Mouse (Mus musculus): ENCODE data around the gene M6pr. TPM values are rescaled to one million over a fixed set of nuclear protein-coding genes. Genes with fewer than 3 reads are reported as not detected.
"Not testable (repeated sequence)": the region's sequence is repeated elsewhere in the genome, so short reads cannot be mapped to it uniquely, and the experiment has no call there.

The M6pr gene
- polyA plus RNA-seq, 1 experiment from 2014 or later = 105 TPM

- H3K9me3 ChIP-seq (replicated peaks) = no peaks in the 10 kb centered on the region
- H3K4me3 ChIP-seq (replicated peaks) = no peak overlapping the region
- no peak overlapping the region for H3K9ac ChIP-seq
- H3K4me1 ChIP-seq (replicated peaks) = peaks cover 24% of the 10 kb centered on the region
- H3K4me2 ChIP-seq = no peak overlapping the region
- H3K27ac ChIP-seq = no peak overlapping the region
- H3K27me3 ChIP-seq = no peaks in the 10 kb centered on the region
- no peak for DNase-seq
- 45% methylated on average over 9 of the region's 9 CpGs for WGBS (ENCODE audit: insufficient replicate concordance)
- H3K36me3 ChIP-seq = no peaks in the 10 kb centered on the region
- ATAC-seq (ENCODE audit: low read depth) = no peak
These were observed 36.0 kb downstream of the M6pr start for GRCm38 (mm10) chr6:122344386-122345116.

GRCm38 (mm10) chr6:122345731-122346130 lies 37.2 kb downstream of the M6pr start:
- Histone ChIP-seq H3K9me3 (replicated peaks) (no peaks in the 10 kb centered on the region), H3K9ac (no peak overlapping the region), H3K36me3 (no peaks in the 10 kb centered on the region), H3K27me3 (no peaks in the 10 kb centered on the region), H3K27ac (no peak overlapping the region), H3K4me1 (replicated peaks) (peaks cover 16% of the 10 kb centered on the region), H3K4me2 (no peak overlapping the region), H3K4me3 (replicated peaks) (no peak overlapping the region)
- 0 out of 2 replicates have a peak, but pooled peaks have one; percentile 17 for ATAC-seq (ENCODE audit: low read depth)
- no peak for DNase-seq
- 61% methylated on average over 6 of the region's 6 CpGs for WGBS (ENCODE audit: insufficient replicate concordance)

GRCm38 (mm10) chr6:122346399-122346798 lies 37.9 kb downstream of the M6pr start:
- 81% methylated on average over 7 of the region's 7 CpGs for WGBS (ENCODE audit: insufficient replicate concordance)
- no peak for ATAC-seq (ENCODE audit: low read depth)
- H3K4me1 ChIP-seq (replicated peaks) = peaks cover 16% of the 10 kb centered on the region; the same call in 1 of the 2 replicates
- H3K27ac ChIP-seq = no peak overlapping the region
- no peaks in the 10 kb centered on the region for H3K36me3 ChIP-seq
- no peak for DNase-seq
- H3K27me3 ChIP-seq = no peaks in the 10 kb centered on the region
- no peak overlapping the region for H3K4me3 ChIP-seq (replicated peaks)
- H3K4me2 ChIP-seq = no peak overlapping the region
- no peak overlapping the region for H3K9ac ChIP-seq
- no peaks in the 10 kb centered on the region for H3K9me3 ChIP-seq (replicated peaks)

GRCm38 (mm10) chr6:122347326-122347725 lies 38.8 kb downstream of the M6pr start:
- ATAC-seq (ENCODE audit: low read depth); H3K9me3 ChIP-seq (replicated peaks); H3K4me2 ChIP-seq; H3K36me3 ChIP-seq; H3K4me3 ChIP-seq (replicated peaks); DNase-seq; H3K27ac ChIP-seq; H3K9ac ChIP-seq; H3K27me3 ChIP-seq: not testable (repeated sequence)
- WGBS (ENCODE audit: insufficient replicate concordance) = 54% methylated on average over 1 of the region's 1 CpGs
- peaks cover 16% of the 10 kb centered on the region; the same call in 1 of the 2 replicates for H3K4me1 ChIP-seq (replicated peaks)

GRCm38 (mm10) chr6:122355909-122356308 lies 47.4 kb downstream of the M6pr start:
- no peak for ATAC-seq (ENCODE audit: low read depth)
- Histone ChIP-seq H3K9ac (no peak overlapping the region), H3K9me3 (replicated peaks) (no peaks in the 10 kb centered on the region), H3K36me3 (no peaks in the 10 kb centered on the region), H3K4me1 (replicated peaks) (no peaks in the 10 kb centered on the region), H3K27me3 (no peaks in the 10 kb centered on the region), H3K27ac (no peak overlapping the region), H3K4me2 (no peak overlapping the region), H3K4me3 (replicated peaks) (no peak overlapping the region)
- 39% methylated on average over 9 of the region's 9 CpGs for WGBS (ENCODE audit: insufficient replicate concordance)
- no peak for DNase-seq

- Histone ChIP-seq H3K9ac (no peak overlapping the region), H3K36me3 (no peaks in the 10 kb centered on the region), H3K4me2 (no peak overlapping the region), H3K27ac (no peak overlapping the region), H3K4me1 (replicated peaks) (no peaks in the 10 kb centered on the region), H3K4me3 (replicated peaks) (no peak overlapping the region), H3K9me3 (replicated peaks) (no peaks in the 10 kb centered on the region), H3K27me3 (no peaks in the 10 kb centered on the region)
- DNase-seq (no peak), ATAC-seq (ENCODE audit: low read depth) (no peak)
- 75% methylated on average over 1 of the region's 1 CpGs for WGBS (ENCODE audit: insufficient replicate concordance)
These were observed 48.6 kb downstream of the M6pr start for GRCm38 (mm10) chr6:122357089-122357488.

- WGBS (ENCODE audit: insufficient replicate concordance) = 44% methylated on average over 3 of the region's 3 CpGs
- Histone ChIP-seq H3K9ac (no peak overlapping the region), H3K4me1 (replicated peaks) (no peaks in the 10 kb centered on the region), H3K27me3 (no peaks in the 10 kb centered on the region), H3K36me3 (no peaks in the 10 kb centered on the region), H3K27ac (no peak overlapping the region), H3K9me3 (replicated peaks) (no peaks in the 10 kb centered on the region), H3K4me3 (replicated peaks) (no peak overlapping the region), H3K4me2 (no peak overlapping the region)
- ATAC-seq (ENCODE audit: low read depth) (no peak), DNase-seq (no peak)
These were observed 57.2 kb downstream of the M6pr start for GRCm38 (mm10) chr6:122365706-122366105.

- H3K27me3 ChIP-seq = no peaks in the 10 kb centered on the region
- no peaks in the 10 kb centered on the region for H3K36me3 ChIP-seq
- no peak overlapping the region for H3K4me3 ChIP-seq (replicated peaks)
- WGBS (ENCODE audit: insufficient replicate concordance) = 42% methylated on average over 2 of the region's 2 CpGs
- H3K9me3 ChIP-seq (replicated peaks) = no peaks in the 10 kb centered on the region
- H3K4me1 ChIP-seq (replicated peaks) = no peaks in the 10 kb centered on the region
- no peak for DNase-seq
- H3K9ac ChIP-seq = no peak overlapping the region
- ATAC-seq (ENCODE audit: low read depth) = no peak
- H3K4me2 ChIP-seq = no peak overlapping the region
- H3K27ac ChIP-seq = no peak overlapping the region
These were observed 57.8 kb downstream of the M6pr start for GRCm38 (mm10) chr6:122366287-122366686.

- Histone ChIP-seq H3K27me3 (no peaks in the 10 kb centered on the region), H3K36me3 (no peaks in the 10 kb centered on the region), H3K4me2 (no peak overlapping the region), H3K9ac (no peak overlapping the region), H3K27ac (no peak overlapping the region), H3K4me1 (replicated peaks) (no peaks in the 10 kb centered on the region), H3K9me3 (replicated peaks) (no peaks in the 10 kb centered on the region), H3K4me3 (replicated peaks) (no peak overlapping the region)
- WGBS (ENCODE audit: insufficient replicate concordance) = 31% methylated on average over 3 of the region's 3 CpGs
- DNase-seq (no peak), ATAC-seq (ENCODE audit: low read depth) (no peak)
These were observed 58.5 kb downstream of the M6pr start for GRCm38 (mm10) chr6:122366976-122367375.

Other genes starting within 250 kb of the M6pr start
- not detected in 2 replicates for gene Klrg1, start 25.8 kb upstream of the M6pr start, polyA plus RNA-seq (2015; fragmentation: Nextera tagmentation; extraction: Ambion mirVana)
- 2.1 and 2.2 TPM in 2 replicates for gene Phc1, start 31.8 kb downstream of the M6pr start, polyA plus RNA-seq (2015; fragmentation: Nextera tagmentation; extraction: Ambion mirVana)
- 1.3 TPM in 2 replicates for gene Rimklb, start 190.0 kb downstream of the M6pr start, polyA plus RNA-seq (2015; fragmentation: Nextera tagmentation; extraction: Ambion mirVana)
- 0.42 and 0.58 TPM in 2 replicates for gene Mfap5, start 197.1 kb downstream of the M6pr start, polyA plus RNA-seq (2015; fragmentation: Nextera tagmentation; extraction: Ambion mirVana)
- not detected in 2 replicates for gene Aicda, start 245.1 kb downstream of the M6pr start, polyA plus RNA-seq (2015; fragmentation: Nextera tagmentation; extraction: Ambion mirVana)